In the genomic region with DNA sequence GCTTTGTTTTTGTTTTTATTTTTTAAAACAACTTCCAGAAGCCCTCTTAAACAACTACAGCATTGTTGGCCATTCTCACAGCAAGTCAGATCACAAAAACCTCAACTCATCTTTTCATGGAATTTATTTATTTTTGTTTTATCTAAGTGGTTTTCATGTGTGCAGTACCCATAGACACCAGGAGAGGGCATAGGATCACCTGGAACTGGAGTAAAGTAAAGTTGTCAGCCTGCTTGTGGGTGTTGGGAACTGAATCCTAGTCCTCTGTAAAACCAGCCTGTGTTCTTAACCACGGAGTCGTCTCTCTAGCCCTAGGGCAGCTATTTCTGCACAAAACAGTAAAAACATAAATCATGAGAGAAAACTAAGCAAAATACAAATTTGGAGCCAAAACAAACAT, we compare ENCODE assay signal across 1 mouse cellular context.
TF ChIP-seq lines count a peak whose summit lies in the region.

No protein-coding gene starts in this region.

TF ChIP-seq in CH12.LX, 34 proteins besides CTCF, POLR2A, EP300 and RAD21:
- TF ChIP-seq ZKSCAN1 (IDR thresholded peaks at IDR 0.05; ENCODE audit: borderline replicate concordance, low read depth, low read length) = no peak
- 0 out of 2 replicates have a peak, but pooled peaks have one; percentile 18 for TF ChIP-seq SMC3 (IDR thresholded peaks at IDR 0.05; ENCODE audit: low read depth, low read length)
